Mouse (Mus musculus): ENCODE results near the gene Ddx58. TPM values are rescaled to one million over a fixed set of nuclear protein-coding genes. Genes with fewer than 3 reads are reported as not detected.

The Ddx58 gene
- polyA plus RNA-seq, 1 experiment from 2014 or later = 18.0 TPM

- TF ChIP-seq CTCF (IDR thresholded peaks at IDR 0.05; ENCODE audit: low read depth) = no peak
- 43% methylated on average over 18 of the region's 18 CpGs for WGBS
These were observed 82.8 kb downstream of the Ddx58 start for GRCm38 (mm10) chr4:40156582-40157499.

GRCm38 (mm10) chr4:40156153-40156552 lies 83.5 kb downstream of the Ddx58 start:
- peak; percentile 20 for ATAC-seq
- Histone ChIP-seq H3K4me3 (ENCODE audit: low read depth, low read length) (no peak overlapping the region), H3K4me2 (replicated peaks; ENCODE audit: low read depth) (no peak overlapping the region), H3K4me1 (replicated peaks; ENCODE audit: control insufficient read depth, insufficient read depth, low read length) (peaks cover 9% of the 10 kb centered on the region; the same call in 1 of the 2 replicates), H3K36me3 (ENCODE audit: control insufficient read depth, insufficient read depth) (no peaks in the 10 kb centered on the region), H3K27ac (ENCODE audit: low read depth, low read length) (no peak overlapping the region), H3K9me3 (ENCODE audit: control insufficient read depth) (no peaks in the 10 kb centered on the region), H3K27me3 (replicated peaks; ENCODE audit: control insufficient read depth, insufficient read depth, low read length) (no peaks in the 10 kb centered on the region), H3K9ac (ENCODE audit: low read depth, low read length) (no peak overlapping the region)
- TF ChIP-seq CTCF (IDR thresholded peaks at IDR 0.05; ENCODE audit: low read depth) = no peak
- WGBS = 35% methylated on average over 2 of the region's 2 CpGs

More at GRCm38 (mm10) chr4:40156582-40157499, 82.8 kb downstream of the Ddx58 start:
- Histone ChIP-seq H3K4me1 (replicated peaks; ENCODE audit: control insufficient read depth, insufficient read depth, low read length) (peaks cover 9% of the 10 kb centered on the region; the same call in 1 of the 2 replicates), H3K9ac (ENCODE audit: low read depth, low read length) (no peak overlapping the region), H3K27me3 (replicated peaks; ENCODE audit: control insufficient read depth, insufficient read depth, low read length) (no peaks in the 10 kb centered on the region), H3K36me3 (ENCODE audit: control insufficient read depth, insufficient read depth) (no peaks in the 10 kb centered on the region), H3K9me3 (ENCODE audit: control insufficient read depth) (no peaks in the 10 kb centered on the region), H3K4me2 (replicated peaks; ENCODE audit: low read depth) (peak overlapping the region; percentile 33), H3K4me3 (ENCODE audit: low read depth, low read length) (no peak overlapping the region), H3K27ac (ENCODE audit: low read depth, low read length) (0 out of 2 replicates have a peak overlapping the region, but pooled peaks have one; percentile 5)
- ATAC-seq = no peak

GRCm38 (mm10) chr4:40155467-40155999 lies 84.1 kb downstream of the Ddx58 start:
- peak; percentile 61 for ATAC-seq
- peaks cover 9% of the 10 kb centered on the region; the same call in 1 of the 2 replicates for H3K4me1 ChIP-seq (replicated peaks; ENCODE audit: control insufficient read depth, insufficient read depth, low read length)
- H3K4me3 ChIP-seq (ENCODE audit: low read depth, low read length) = no peak overlapping the region
- H3K9ac ChIP-seq (ENCODE audit: low read depth, low read length) = no peak overlapping the region
- H3K36me3 ChIP-seq (ENCODE audit: control insufficient read depth, insufficient read depth) = no peaks in the 10 kb centered on the region
- TF ChIP-seq CTCF (IDR thresholded peaks at IDR 0.05; ENCODE audit: low read depth) = no peak
- peak overlapping the region; percentile 10; the same call in 1 of the 2 replicates for H3K27ac ChIP-seq (ENCODE audit: low read depth, low read length)
- WGBS = 60% methylated on average over 13 of the region's 13 CpGs
- H3K27me3 ChIP-seq (replicated peaks; ENCODE audit: control insufficient read depth, insufficient read depth, low read length) = no peaks in the 10 kb centered on the region
- no peaks in the 10 kb centered on the region for H3K9me3 ChIP-seq (ENCODE audit: control insufficient read depth)
- no peak overlapping the region for H3K4me2 ChIP-seq (replicated peaks; ENCODE audit: low read depth)

- H3K4me1 ChIP-seq (replicated peaks; ENCODE audit: control insufficient read depth, insufficient read depth, low read length) = peaks cover 9% of the 10 kb centered on the region; the same call in 1 of the 2 replicates
- no peaks in the 10 kb centered on the region for H3K9me3 ChIP-seq (ENCODE audit: control insufficient read depth)
- H3K27ac ChIP-seq (ENCODE audit: low read depth, low read length) = no peak overlapping the region
- H3K4me3 ChIP-seq (ENCODE audit: low read depth, low read length) = no peak overlapping the region
- TF ChIP-seq CTCF (IDR thresholded peaks at IDR 0.05; ENCODE audit: low read depth) = no peak
- 84% methylated on average over 4 of the region's 4 CpGs for WGBS
- H3K9ac ChIP-seq (ENCODE audit: low read depth, low read length) = no peak overlapping the region
- H3K36me3 ChIP-seq (ENCODE audit: control insufficient read depth, insufficient read depth) = no peaks in the 10 kb centered on the region
- no peak overlapping the region for H3K4me2 ChIP-seq (replicated peaks; ENCODE audit: low read depth)
- ATAC-seq = no peak
- no peaks in the 10 kb centered on the region for H3K27me3 ChIP-seq (replicated peaks; ENCODE audit: control insufficient read depth, insufficient read depth, low read length)
These were observed 84.9 kb downstream of the Ddx58 start for GRCm38 (mm10) chr4:40154751-40155150.

Other genes with a start within 250 kb of the Ddx58 start
- 55.6 and 61.3 TPM in 2 replicates for gene Aco1, start 96.7 kb downstream of the Ddx58 start, polyA plus RNA-seq (2015; fragmentation: Nextera tagmentation; extraction: Ambion mirVana)
- gene Smim27, start 29.8 kb upstream of the Ddx58 start, polyA plus RNA-seq (2015; fragmentation: Nextera tagmentation; extraction: Ambion mirVana) = 35.4 and 42.9 TPM in 2 replicates
- gene Topors, start 30.0 kb upstream of the Ddx58 start, polyA plus RNA-seq (2015; fragmentation: Nextera tagmentation; extraction: Ambion mirVana) = 18.3 and 19.8 TPM in 2 replicates
- gene Ndufb6, start 39.6 kb upstream of the Ddx58 start, polyA plus RNA-seq (2015; fragmentation: Nextera tagmentation; extraction: Ambion mirVana) = 370 and 403 TPM in 2 replicates
- gene Tmem215, start 232.4 kb upstream of the Ddx58 start, polyA plus RNA-seq (2015; fragmentation: Nextera tagmentation; extraction: Ambion mirVana) = 1.3 and 1.9 TPM in 2 replicates

Measured in intestine, postnatal 0 days (tissue).